Mouse (Mus musculus) limb, embryonic 14.5 days (tissue): ENCODE data around the gene Stra6l. TPM values are rescaled to one million over a fixed set of nuclear protein-coding genes. Genes with fewer than 3 reads are reported as not detected.

ENCODE experiments used
- ATAC-seq: fragments of 200-750 bp; cut with Nextera tagmentation; 2 replicates; pipeline ENCODE4 v1.8.0; 2017; ENCODE audit warnings: low read depth, moderate number of reproducible peaks, moderate TSS enrichment; ENCODE audit not compliant: low FRiP score
- DNase-seq: peaks from one replicate; pipeline ENCODE4 v3.0.0-alpha.2; 2015; ENCODE audit warnings: low spot score
- H3K27ac ChIP-seq: fragments of 300-500 bp; sonication (generic); replicated peaks from 2 replicates; pipeline ENCODE4 v1.5.1; 2014; ENCODE audit warnings: low read depth, mild to moderate bottlenecking, low read length, moderate library complexity, mixed read lengths
- H3K27me3 ChIP-seq: fragments of 300-500 bp; sonication (generic); 2 replicates; pipeline ENCODE4 v1.6.1; 2014; ENCODE audit warnings: low read length, mixed read lengths; ENCODE audit not compliant: control insufficient read depth, insufficient read depth
- H3K36me3 ChIP-seq: fragments of 300-500 bp; sonication (generic); 2 replicates; pipeline ENCODE4 v1.6.1; 2014; ENCODE audit warnings: mild to moderate bottlenecking, low read length, moderate library complexity, mixed read lengths; ENCODE audit not compliant: control insufficient read depth, insufficient read depth
- H3K4me1 ChIP-seq: fragments of 300-500 bp; sonication (generic); 2 replicates; pipeline ENCODE4 v1.6.1; 2014; ENCODE audit warnings: antibody characterized with exemption, low read length, mixed read lengths; ENCODE audit not compliant: control insufficient read depth, insufficient read depth
- H3K4me2 ChIP-seq: fragments of 300-500 bp; sonication (generic); replicated peaks from 2 replicates; pipeline ENCODE4 v1.6.1; 2014; ENCODE audit warnings: low read depth, mild to moderate bottlenecking, low read length, moderate library complexity; ENCODE audit not compliant: severe bottlenecking
- H3K4me3 ChIP-seq: fragments of 300-500 bp; sonication (generic); replicated peaks from 2 replicates; pipeline ENCODE4 v1.5.1; 2014; ENCODE audit warnings: low read length
- H3K9ac ChIP-seq: fragments of 300-500 bp; sonication (generic); 2 replicates; pipeline ENCODE4 v1.6.1; 2014; ENCODE audit warnings: mild to moderate bottlenecking, low read depth, low read length, moderate library complexity; ENCODE audit not compliant: severe bottlenecking
- H3K9me3 ChIP-seq: fragments of 300-500 bp; sonication (generic); 2 replicates; pipeline ENCODE4 v1.6.1; 2016; ENCODE audit warnings: low read length; ENCODE audit not compliant: control insufficient read depth
- POLR2A ChIP-seq: fragments of 200-500 bp; IDR thresholded peaks from 2 replicates; pipeline ENCODE4 v1.8.0; 2012; ENCODE audit warnings: inconsistent platforms, mild to moderate bottlenecking, moderate library complexity, borderline replicate concordance; ENCODE audit not compliant: insufficient read depth, insufficient read length; ENCODE audit errors: extremely low read depth
- WGBS: fragments of 180-500 bp; shearing (Covaris S2); extraction: QIAGEN DNeasy Blood & Tissue Kit; methylation state at CpG from one replicate; pipeline ENCODE4 v1.1.7; 2014; 5-methylcytosine and 5-hydroxymethylcytosine counted together
- polyA plus RNA-seq, 2 experiments: library from polyadenylated mRNA; depleted of rRNA in 1 of 2; stranded (reverse) in 1 of 2; unstranded in 1 of 2; fragments of >200 nt; fragmentation: Nextera tagmentation in 1 of 2; extraction: Ambion mirVana in 1 of 2; gene quantifications; 2 replicates each; pipeline versions ENCODE4 v1.2.1 to v1.2.3; 2012 to 2014

The Stra6l gene
- polyA plus RNA-seq, 2 experiments, result 0.81 to 2.1 TPM

DNA sequence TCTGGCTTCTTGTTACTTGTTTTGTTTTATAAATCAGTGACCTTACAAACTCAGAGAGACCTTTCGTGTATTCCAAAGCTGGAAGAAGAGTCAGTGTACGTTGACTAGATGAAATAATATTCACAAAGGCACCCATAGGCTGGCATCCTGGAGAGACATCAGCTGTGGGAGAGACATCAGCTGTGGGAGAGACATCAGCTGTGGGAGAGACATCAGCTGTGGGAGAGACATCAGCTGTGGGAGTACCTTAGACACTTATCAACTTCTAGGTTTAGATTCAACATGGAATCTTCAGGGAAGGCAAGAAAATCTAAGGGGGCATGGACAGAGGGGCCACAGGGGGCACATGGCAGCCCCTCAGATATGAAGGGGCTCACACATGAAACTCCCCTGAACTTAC, 2.2 kb upstream of the Stra6l start:
- ATAC-seq (no peak), DNase-seq (no peak)
- H3K36me3 ChIP-seq, result no peaks in the 10 kb centered on the region
- 95% methylated on average over 2 of the region's 2 CpGs for WGBS
- H3K27ac ChIP-seq, result no peak overlapping the region
- 0 out of 2 replicates have a peak, but pooled peaks cover 11% of the 10 kb centered on the region for H3K27me3 ChIP-seq
- no peak overlapping the region for H3K4me3 ChIP-seq
- H3K4me2 ChIP-seq, result no peak overlapping the region
- no peak for TF ChIP-seq POLR2A
- H3K4me1 ChIP-seq, result peaks cover 14% of the 10 kb centered on the region
- no peaks in the 10 kb centered on the region for H3K9me3 ChIP-seq
- H3K9ac ChIP-seq, result no peak overlapping the region

DNA sequence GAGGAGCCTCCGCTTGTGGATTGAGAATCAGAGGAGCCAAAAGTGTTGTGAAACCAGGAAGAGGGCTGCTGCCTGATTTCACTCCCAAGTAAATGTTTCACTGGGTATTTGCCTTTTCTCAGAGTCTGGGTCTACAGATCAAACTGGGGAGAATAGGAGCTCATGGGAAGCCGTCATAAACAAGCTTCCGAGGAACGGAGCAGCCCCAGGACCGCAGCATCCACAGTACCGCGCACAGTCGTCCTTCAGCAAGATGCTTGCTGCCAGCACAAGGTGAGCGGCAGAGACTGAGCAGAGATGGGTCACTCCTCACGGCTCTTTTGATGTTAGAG, 327 bp downstream of the Stra6l start:
- Histone ChIP-seq H3K27ac (no peak overlapping the region), H3K4me1 (peaks cover 14% of the 10 kb centered on the region), H3K36me3 (no peaks in the 10 kb centered on the region), H3K4me3 (0 out of 2 replicates have a peak overlapping the region, but pooled peaks have one; percentile 2), H3K27me3 (0 out of 2 replicates have a peak, but pooled peaks cover 11% of the 10 kb centered on the region), H3K4me2 (peak overlapping the region; percentile 32), H3K9ac (no peak overlapping the region), H3K9me3 (no peaks in the 10 kb centered on the region)
- WGBS, result 17% methylated on average over 10 of the region's 10 CpGs
- DNase-seq, result no peak
- no peak for ATAC-seq
- TF ChIP-seq POLR2A, result no peak

DNA sequence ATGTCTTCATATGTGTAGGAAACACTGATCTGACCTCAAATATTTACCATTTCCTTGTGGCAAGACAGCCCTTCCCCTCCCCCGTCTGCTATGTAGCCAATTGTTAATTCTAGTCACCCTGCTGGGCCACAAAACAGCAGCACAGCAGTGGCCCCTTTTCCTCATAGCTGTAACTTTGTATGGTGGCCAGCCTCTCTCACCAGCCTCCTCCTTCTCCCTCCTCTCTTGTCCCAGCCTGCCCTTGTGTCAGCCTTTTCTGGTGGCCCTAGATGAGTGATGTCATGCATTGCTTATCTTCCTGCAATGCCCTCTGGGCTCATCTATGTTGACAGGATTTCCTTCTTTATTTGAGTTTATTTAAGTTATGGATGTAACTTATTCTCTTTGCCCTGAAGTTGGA, 955 bp downstream of the Stra6l start:
- DNase-seq (no peak), ATAC-seq (no peak)
- no peak for TF ChIP-seq POLR2A
- Histone ChIP-seq H3K27ac (no peak overlapping the region), H3K27me3 (0 out of 2 replicates have a peak, but pooled peaks cover 11% of the 10 kb centered on the region), H3K4me2 (no peak overlapping the region; the same call in 1 of the 2 replicates), H3K4me1 (peaks cover 14% of the 10 kb centered on the region), H3K9ac (no peak overlapping the region), H3K36me3 (no peaks in the 10 kb centered on the region), H3K4me3 (no peak overlapping the region), H3K9me3 (no peaks in the 10 kb centered on the region)
- WGBS, result 33% methylated on average over 1 of the region's 1 CpGs

DNA sequence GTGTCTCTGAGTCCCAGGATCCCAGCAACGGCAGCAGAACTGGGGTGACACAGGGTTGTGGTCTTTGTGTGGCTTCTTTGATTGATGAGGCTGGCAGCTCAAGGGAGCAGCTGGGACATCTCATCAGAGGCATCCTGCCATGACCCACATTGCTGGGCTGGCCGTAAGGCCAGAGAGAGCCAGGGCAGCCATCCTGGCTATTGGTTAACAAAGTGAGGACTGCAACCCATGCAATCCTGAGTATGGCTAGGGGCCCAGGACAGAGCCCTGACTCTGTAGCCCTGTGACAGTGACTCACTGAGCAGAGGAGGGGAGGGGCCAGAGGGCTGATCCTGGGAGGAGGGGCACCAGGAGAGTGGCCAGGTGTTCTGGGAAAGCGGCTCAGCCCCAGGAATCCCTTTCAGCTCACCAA, 3.2 kb downstream of the Stra6l start:
- Histone ChIP-seq H3K9ac (no peak overlapping the region), H3K27me3 (0 out of 2 replicates have a peak, but pooled peaks cover 3% of the 10 kb centered on the region), H3K27ac (no peak overlapping the region), H3K4me3 (no peak overlapping the region), H3K36me3 (no peaks in the 10 kb centered on the region), H3K4me1 (peaks cover 14% of the 10 kb centered on the region), H3K4me2 (no peak overlapping the region), H3K9me3 (no peaks in the 10 kb centered on the region)
- no peak for TF ChIP-seq POLR2A
- ATAC-seq (no peak), DNase-seq (no peak)
- WGBS, result 25% methylated on average over 3 of the region's 3 CpGs

DNA sequence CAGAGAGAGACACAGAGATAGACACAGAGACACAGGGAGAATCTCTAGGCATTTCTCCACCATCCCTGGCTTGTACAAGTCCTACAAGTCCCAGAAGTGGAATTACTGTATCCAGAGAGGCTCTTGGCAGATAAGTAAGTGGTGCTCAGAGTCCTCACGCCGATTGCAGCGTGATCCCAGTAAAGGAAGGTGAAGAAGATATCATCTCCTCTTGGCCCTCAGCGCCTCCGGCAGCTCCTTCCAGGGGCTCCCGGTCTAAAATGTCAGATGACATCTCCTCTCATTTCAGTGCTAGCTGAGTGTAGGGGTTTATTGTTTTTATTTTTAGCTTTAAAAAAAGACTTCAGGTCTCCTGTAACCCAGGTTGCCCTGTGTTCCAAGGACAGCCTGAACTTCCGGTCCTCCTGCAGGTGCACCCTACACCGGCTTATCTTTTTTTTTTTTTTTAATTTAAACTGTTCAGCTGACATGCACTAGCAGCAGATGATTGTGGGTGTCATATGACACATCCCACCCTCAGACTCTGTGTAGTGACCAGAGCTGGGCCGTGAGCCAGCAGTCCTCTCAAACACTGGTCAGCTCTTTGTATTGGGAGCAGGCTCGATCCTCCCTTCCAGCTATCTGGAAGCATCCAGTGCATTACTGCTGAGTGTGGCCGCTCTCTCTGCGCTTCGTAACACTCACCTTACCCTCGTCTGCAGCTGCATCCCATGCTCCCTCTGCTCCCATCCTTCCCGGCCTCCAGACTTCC, 5.2 kb downstream of the Stra6l start:
- Histone ChIP-seq H3K9ac (no peak overlapping the region), H3K4me2 (no peak overlapping the region), H3K4me1 (peaks cover 7% of the 10 kb centered on the region; the same call in 1 of the 2 replicates), H3K9me3 (no peaks in the 10 kb centered on the region), H3K27me3 (no peaks in the 10 kb centered on the region), H3K4me3 (no peak overlapping the region), H3K27ac (no peak overlapping the region), H3K36me3 (no peaks in the 10 kb centered on the region)
- no peak for TF ChIP-seq POLR2A
- DNase-seq (no peak), ATAC-seq (no peak)
- WGBS, result 71% methylated on average over 15 of the region's 15 CpGs
